Mouse (Mus musculus) lung, adult 2 months (tissue): ENCODE results near the gene Ntm. TPM values are rescaled to one million over a fixed set of nuclear protein-coding genes. Genes with fewer than 3 reads are reported as not detected.

Experiments
- DNase-seq: peaks from one replicate; pipeline ENCODE4 v3.0.0; 2022
- H3K4me1 ChIP-seq: fragments of 200-500 bp; 2 replicates; pipeline ENCODE4 v1.6.1; 2011; ENCODE audit warnings: low read length; ENCODE audit not compliant: control insufficient read depth, insufficient read depth
- H3K4me3 ChIP-seq: fragments of 200-500 bp; replicated peaks from 2 replicates; pipeline ENCODE3; 2011; ENCODE audit warnings: low read depth, mild to moderate bottlenecking, control low read depth, low read length; ENCODE audit errors: extremely low read depth
- CTCF ChIP-seq: fragments of 200-500 bp; IDR thresholded peaks from 2 replicates; pipeline ENCODE4 v1.5.1; 2011; ENCODE audit warnings: mild to moderate bottlenecking, low read length, control low read depth; ENCODE audit not compliant: insufficient read depth
- POLR2A ChIP-seq: fragments of 200-500 bp; IDR thresholded peaks from 2 replicates; pipeline ENCODE4 v1.6.1; 2011; ENCODE audit warnings: low read depth, mild to moderate bottlenecking, control low read depth, low read length, borderline replicate concordance; ENCODE audit errors: extremely low read depth
- WGBS: fragments of 180-500 bp; shearing (Covaris S2); methylation state at CpG from one replicate; pipeline ENCODE4 v1.1.7; 2018; 5-methylcytosine and 5-hydroxymethylcytosine counted together
- polyA plus RNA-seq: library from polyadenylated mRNA; depleted of rRNA; stranded (reverse); fragments of >200 nt; gene quantifications from 2 replicates; pipeline ENCODE4 v1.2.3, GENCODE M21; 2012

The Ntm gene
- polyA plus RNA-seq, 1 experiment, result 1.1 TPM

GRCm38 (mm10) chr9:29412181-29412771 lies 550.7 kb downstream of the Ntm start:
- Histone ChIP-seq H3K4me1 (no peaks in the 10 kb centered on the region), H3K4me3 (no peak overlapping the region)
- no peak for DNase-seq
- TF ChIP-seq POLR2A, result no peak
- no peak for TF ChIP-seq CTCF
- WGBS, result under 1% methylated on average over 61 of the region's 61 CpGs

GRCm38 (mm10) chr9:29411408-29412180 lies 551.3 kb downstream of the Ntm start:
- WGBS, result under 1% methylated on average over 40 of the region's 40 CpGs
- DNase-seq, result no peak
- Histone ChIP-seq H3K4me3 (no peak overlapping the region), H3K4me1 (no peaks in the 10 kb centered on the region)
- TF ChIP-seq POLR2A (no peak), CTCF (peak; percentile 9; the same call in 1 of the 2 replicates)

- Histone ChIP-seq H3K4me1 (no peaks in the 10 kb centered on the region), H3K4me3 (no peak overlapping the region)
- no peak for DNase-seq
- WGBS, result 43% methylated on average over 10 of the region's 10 CpGs
- no peak for TF ChIP-seq POLR2A
- no peak for TF ChIP-seq CTCF
These were observed 552.1 kb downstream of the Ntm start for GRCm38 (mm10) chr9:29410728-29411407.

- 74% methylated on average over 6 of the region's 6 CpGs for WGBS
- TF ChIP-seq CTCF (no peak), POLR2A (no peak)
- Histone ChIP-seq H3K4me1 (no peaks in the 10 kb centered on the region), H3K4me3 (no peak overlapping the region)
- DNase-seq, result no peak
These were observed 552.7 kb downstream of the Ntm start for GRCm38 (mm10) chr9:29410284-29410683.

- 56% methylated on average over 8 of the region's 8 CpGs for WGBS
- no peaks in the 10 kb centered on the region for H3K4me1 ChIP-seq
- TF ChIP-seq POLR2A (no peak), CTCF (peak; percentile 82)
- DNase-seq, result peak; percentile 38
- no peak overlapping the region for H3K4me3 ChIP-seq
These were observed 553.6 kb downstream of the Ntm start for GRCm38 (mm10) chr9:29409216-29409907.

- no peak for TF ChIP-seq POLR2A
- peak; percentile 42; the same call in 1 of the 2 replicates for TF ChIP-seq CTCF
- H3K4me3 ChIP-seq, result no peak overlapping the region
- DNase-seq, result peak; percentile 22
- H3K4me1 ChIP-seq, result no peaks in the 10 kb centered on the region
These were observed 555.0 kb downstream of the Ntm start for GRCm38 (mm10) chr9:29407954-29408353.

GRCm38 (mm10) chr9:29406973-29407372 lies 556.0 kb downstream of the Ntm start:
- DNase-seq, result no peak
- Histone ChIP-seq H3K4me3 (no peak overlapping the region), H3K4me1 (no peaks in the 10 kb centered on the region)
- no peak for TF ChIP-seq CTCF
- no peak for TF ChIP-seq POLR2A
- 89% methylated on average over 2 of the region's 2 CpGs for WGBS

GRCm38 (mm10) chr9:29406046-29406445 lies 556.9 kb downstream of the Ntm start:
- no peak for DNase-seq
- H3K4me1 ChIP-seq, result no peaks in the 10 kb centered on the region
- WGBS, result 92% methylated on average over 1 of the region's 1 CpGs
- no peak overlapping the region for H3K4me3 ChIP-seq
- TF ChIP-seq CTCF (no peak), POLR2A (no peak)

GRCm38 (mm10) chr9:29400151-29400550 lies 562.8 kb downstream of the Ntm start:
- WGBS, result 38% methylated on average over 8 of the region's 8 CpGs
- H3K4me1 ChIP-seq, result no peaks in the 10 kb centered on the region
- no peak for DNase-seq
- TF ChIP-seq CTCF (no peak), POLR2A (no peak)
- H3K4me3 ChIP-seq, result no peak overlapping the region
